Mouse (Mus musculus): ENCODE results near the gene Crabp2. TPM values are rescaled to one million over a fixed set of nuclear protein-coding genes. Genes with fewer than 3 reads are reported as not detected.

Gene Crabp2
- polyA plus RNA-seq, 1 experiment, result not detected

DNA sequence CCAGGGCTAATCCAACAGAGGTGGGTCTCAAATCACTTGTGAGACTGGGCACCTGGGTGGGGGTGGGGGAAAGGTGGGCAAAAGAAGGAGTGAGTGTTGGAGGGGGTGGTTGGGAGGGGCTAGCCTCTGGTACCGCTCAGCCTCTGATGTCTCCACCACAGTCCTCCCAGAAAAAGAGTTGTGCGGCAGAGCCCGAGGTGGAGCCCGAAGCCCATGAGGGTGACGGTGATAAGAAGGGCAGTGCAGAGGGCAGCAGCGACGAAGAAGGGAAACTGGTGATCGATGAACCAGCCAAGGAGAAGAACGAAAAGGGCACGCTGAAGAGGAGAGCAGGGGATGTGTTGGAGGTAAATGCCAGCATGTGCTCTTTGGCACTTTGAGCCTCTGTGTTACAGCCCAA lies 34.6 kb upstream of the Crabp2 start:
- H3K4me1 ChIP-seq (ENCODE audit: control insufficient read depth, insufficient read depth, insufficient read length, low read length), result peaks cover 10% of the 10 kb centered on the region

DNA sequence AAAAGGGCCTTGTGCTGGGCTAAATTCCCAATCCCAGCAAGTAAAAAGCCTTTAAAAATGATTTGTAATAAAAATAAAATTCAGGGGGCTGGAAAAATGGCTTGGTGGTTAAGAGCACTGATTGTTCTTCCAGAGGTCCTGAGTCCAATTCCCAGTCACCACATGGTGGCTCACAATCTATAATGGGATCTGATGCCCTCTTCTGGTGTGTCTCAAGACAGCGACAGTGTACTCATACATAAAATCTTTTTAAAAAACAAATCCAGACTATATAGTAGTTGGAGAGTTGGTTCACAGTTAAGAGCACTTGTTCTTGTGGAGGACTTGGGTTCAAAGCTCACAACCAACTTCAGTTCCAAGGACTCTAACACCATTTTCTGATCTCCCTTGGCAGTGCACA lies 31.5 kb upstream of the Crabp2 start:
- Histone ChIP-seq H3K4me1 (ENCODE audit: control insufficient read depth, insufficient read depth, insufficient read length, low read length) (no peaks in the 10 kb centered on the region), H3K27ac (replicated peaks; ENCODE audit: low read depth, low read length) (no peak overlapping the region), H3K4me3 (ENCODE audit: insufficient read depth, low read depth, low read length) (no peak overlapping the region)

More for the DNA sequence above, 34.6 kb upstream of the Crabp2 start:
- H3K27ac ChIP-seq (replicated peaks; ENCODE audit: low read depth, low read length), result no peak overlapping the region
- no peak overlapping the region for H3K4me3 ChIP-seq (ENCODE audit: insufficient read depth, low read depth, low read length)

DNA sequence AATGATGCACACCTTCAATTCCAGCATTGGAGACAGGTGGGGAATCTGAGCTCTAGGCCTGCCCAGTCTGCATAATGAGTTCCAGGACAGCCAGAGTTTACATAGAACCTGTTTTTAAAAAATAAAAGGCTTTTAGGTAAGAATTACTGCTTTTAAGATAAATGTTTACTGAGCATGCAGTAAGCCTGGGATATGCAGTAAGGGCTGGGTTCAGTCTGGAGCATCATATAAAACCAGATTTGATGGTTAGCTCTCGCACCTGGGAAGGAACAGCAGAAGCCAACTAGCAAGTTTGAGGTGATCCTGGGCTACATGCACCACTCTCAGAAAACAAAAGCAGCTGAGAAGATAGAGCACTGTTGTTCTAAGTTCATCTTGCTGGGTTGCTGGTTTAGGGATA lies 29.9 kb upstream of the Crabp2 start:
- H3K4me3 ChIP-seq (ENCODE audit: insufficient read depth, low read depth, low read length), result no peak overlapping the region
- H3K4me1 ChIP-seq (ENCODE audit: control insufficient read depth, insufficient read depth, insufficient read length, low read length), result no peaks in the 10 kb centered on the region
- H3K27ac ChIP-seq (replicated peaks; ENCODE audit: low read depth, low read length), result no peak overlapping the region

DNA sequence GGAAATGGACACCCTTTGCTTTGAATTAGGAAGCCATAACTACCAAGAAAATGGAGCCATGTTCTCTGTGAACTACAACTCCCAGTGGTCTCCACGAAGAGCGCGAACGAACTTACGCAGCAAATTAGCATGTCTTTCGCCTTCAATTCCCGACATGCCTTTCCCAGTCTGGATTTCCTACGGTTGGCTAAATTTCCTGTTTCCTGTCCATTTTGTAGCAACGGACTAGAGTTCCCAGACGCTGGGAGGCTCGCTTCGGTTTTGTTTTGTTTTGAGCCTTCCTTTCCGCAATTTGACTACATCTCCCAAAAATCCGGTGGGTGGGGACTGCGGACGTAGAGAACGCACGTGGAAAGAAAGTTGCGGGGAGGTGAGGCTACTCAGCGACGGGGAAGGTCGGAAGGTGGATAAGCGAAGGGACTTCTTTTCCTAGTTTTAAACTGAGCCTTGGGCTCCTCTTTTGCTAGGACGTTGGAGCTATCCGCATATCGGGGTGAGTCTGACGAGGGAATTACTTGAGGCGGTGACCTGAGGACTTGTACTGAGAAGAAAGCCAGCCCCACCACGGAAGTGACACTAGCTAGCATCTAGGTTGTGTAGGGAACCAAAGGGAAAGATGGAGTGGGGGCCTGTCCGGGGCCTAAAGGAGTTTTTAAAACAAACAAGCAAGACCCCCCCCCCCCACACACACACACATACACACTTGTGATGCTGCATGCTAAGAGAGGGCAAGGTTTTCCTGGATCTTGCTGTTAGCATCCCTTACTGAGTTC lies 28.9 kb upstream of the Crabp2 start, which contains the start of gene Mrpl24:
Gene Mrpl24, plus strand, starts transcription at position 171 of the 773 bp plus-strand sequence.
- H3K4me3 ChIP-seq (ENCODE audit: insufficient read depth, low read depth, low read length), result peak within 1 kb of the TSS; percentile 79
- H3K27ac ChIP-seq (replicated peaks; ENCODE audit: low read depth, low read length), result peak within 1 kb of the TSS; percentile 72
- no peaks in the 10 kb centered on the region for H3K4me1 ChIP-seq (ENCODE audit: control insufficient read depth, insufficient read depth, insufficient read length, low read length)

DNA sequence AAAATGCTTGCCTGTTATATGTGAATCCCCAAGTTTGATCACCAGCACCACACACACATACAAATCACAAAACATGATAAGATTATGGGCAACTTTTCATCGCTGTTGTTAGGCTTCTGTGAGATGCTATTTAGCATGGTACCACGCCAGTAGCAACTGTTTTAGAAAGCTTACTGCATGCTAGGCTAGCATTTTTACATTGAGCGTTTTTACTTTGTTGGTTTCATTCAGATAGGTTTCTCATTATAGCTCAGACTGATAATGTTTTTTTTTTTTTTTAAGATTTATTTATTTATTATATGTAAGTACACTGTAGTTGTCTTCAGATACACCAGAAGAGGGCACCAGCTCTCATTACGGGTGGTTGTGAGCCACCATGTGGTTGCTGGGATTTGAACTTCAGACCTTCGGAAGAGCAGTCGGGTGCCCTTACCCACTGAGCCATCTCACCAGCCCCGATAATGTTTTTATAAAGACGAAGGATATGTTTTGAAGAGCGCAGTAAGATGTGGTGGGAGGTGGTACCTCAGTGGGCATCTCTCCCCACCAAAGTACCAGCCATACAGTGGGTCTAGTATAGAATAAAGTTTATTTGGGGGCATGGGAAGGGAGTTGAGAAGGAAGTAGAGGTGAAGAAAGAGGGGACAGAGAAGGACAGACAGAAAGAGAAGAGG lies 28.1 kb upstream of the Crabp2 start:
- Histone ChIP-seq H3K4me3 (ENCODE audit: insufficient read depth, low read depth, low read length) (peak overlapping the region; percentile 79; the same call in 1 of the 2 replicates), H3K27ac (replicated peaks; ENCODE audit: low read depth, low read length) (no peak overlapping the region)

DNA sequence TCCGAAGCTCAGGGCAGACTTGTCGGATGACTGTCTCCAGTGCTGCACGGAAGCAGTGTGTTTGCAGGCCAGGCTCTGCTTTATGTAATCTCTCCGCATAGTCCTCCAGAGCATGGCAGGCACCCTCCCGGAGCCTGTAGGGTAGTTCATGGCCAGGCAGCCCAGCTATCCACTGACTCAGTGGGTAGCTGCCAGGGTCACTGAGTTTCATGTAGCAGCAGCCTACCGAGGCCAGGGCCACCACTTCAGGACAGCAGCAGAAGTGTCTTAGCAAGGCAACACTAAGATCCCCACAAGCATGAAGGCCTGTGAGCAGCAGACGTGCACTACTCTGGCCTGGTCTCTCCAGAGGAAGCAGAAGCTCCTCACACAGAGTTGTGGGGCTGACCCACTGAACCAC lies 23.5 kb upstream of the Crabp2 start:
- H3K4me1 ChIP-seq (ENCODE audit: control insufficient read depth, insufficient read depth, insufficient read length, low read length), result peaks cover 3% of the 10 kb centered on the region; the same call in 1 of the 2 replicates
- H3K27ac ChIP-seq (replicated peaks; ENCODE audit: low read depth, low read length), result no peak overlapping the region
- no peak overlapping the region for H3K4me3 ChIP-seq (ENCODE audit: insufficient read depth, low read depth, low read length)

More for the DNA sequence above, 28.1 kb upstream of the Crabp2 start:
- no peaks in the 10 kb centered on the region for H3K4me1 ChIP-seq (ENCODE audit: control insufficient read depth, insufficient read depth, insufficient read length, low read length)

DNA sequence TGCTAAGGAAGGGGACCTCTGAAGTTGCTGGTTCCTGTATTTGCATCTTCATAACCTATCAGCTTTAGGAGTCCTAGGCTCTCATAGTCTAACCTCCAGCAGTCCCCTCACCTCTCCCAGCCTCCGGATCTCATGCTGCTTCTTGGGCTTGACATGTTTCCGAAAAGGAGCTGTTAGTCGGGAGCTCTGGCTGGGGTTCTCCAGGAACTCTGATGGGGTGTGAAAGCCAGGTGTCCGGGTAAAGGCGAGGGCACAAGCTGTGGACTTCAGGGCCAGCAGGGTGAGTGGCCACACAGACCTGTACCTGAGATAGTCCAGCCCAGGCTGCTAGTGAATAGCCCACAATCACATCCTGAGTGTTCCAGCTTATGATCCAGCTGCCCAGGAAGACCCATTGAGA lies 21.0 kb upstream of the Crabp2 start:
- H3K4me1 ChIP-seq (ENCODE audit: control insufficient read depth, insufficient read depth, insufficient read length, low read length), result peaks cover 3% of the 10 kb centered on the region
- H3K27ac ChIP-seq (replicated peaks; ENCODE audit: low read depth, low read length), result no peak overlapping the region
- no peak overlapping the region for H3K4me3 ChIP-seq (ENCODE audit: insufficient read depth, low read depth, low read length)

DNA sequence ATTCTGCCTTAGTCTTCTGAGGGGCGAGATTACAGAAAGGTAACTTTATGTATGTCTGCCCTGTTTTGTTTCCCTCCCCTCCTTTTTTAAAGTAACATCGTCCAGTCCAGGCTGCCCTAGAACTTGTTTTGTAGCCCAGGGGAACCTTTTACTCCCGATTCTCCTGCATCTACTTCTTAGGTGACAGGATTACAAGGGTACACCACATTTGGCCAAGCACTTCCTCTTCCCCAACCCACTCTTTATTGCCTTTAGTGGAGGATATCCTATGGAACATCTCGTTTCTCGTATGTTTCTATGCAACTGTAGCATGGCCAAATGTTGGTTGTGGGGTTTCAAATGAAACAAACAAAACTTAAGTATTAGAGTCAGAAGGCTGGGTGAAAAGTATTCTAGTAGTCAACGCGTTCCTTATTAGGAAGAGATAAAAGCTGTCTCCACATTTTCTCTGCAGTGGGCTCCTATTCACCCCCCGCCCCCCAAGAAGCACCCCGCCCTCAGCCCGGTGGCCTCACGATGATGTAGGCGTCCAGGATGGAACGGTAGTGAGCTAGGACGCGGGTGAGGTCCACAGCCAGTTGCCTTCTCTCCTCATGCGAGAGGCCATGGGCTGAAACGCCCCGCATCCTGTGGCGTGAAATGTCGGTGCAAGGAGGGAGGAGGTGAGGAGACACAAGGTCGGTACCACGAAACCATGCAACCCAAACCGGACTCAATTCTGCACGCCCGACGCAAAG lies 19.0 kb upstream of the Crabp2 start:
- Histone ChIP-seq H3K27ac (replicated peaks; ENCODE audit: low read depth, low read length) (peak overlapping the region; percentile 91), H3K4me1 (ENCODE audit: control insufficient read depth, insufficient read depth, insufficient read length, low read length) (peaks cover 3% of the 10 kb centered on the region), H3K4me3 (ENCODE audit: insufficient read depth, low read depth, low read length) (peak overlapping the region; percentile 97)

DNA sequence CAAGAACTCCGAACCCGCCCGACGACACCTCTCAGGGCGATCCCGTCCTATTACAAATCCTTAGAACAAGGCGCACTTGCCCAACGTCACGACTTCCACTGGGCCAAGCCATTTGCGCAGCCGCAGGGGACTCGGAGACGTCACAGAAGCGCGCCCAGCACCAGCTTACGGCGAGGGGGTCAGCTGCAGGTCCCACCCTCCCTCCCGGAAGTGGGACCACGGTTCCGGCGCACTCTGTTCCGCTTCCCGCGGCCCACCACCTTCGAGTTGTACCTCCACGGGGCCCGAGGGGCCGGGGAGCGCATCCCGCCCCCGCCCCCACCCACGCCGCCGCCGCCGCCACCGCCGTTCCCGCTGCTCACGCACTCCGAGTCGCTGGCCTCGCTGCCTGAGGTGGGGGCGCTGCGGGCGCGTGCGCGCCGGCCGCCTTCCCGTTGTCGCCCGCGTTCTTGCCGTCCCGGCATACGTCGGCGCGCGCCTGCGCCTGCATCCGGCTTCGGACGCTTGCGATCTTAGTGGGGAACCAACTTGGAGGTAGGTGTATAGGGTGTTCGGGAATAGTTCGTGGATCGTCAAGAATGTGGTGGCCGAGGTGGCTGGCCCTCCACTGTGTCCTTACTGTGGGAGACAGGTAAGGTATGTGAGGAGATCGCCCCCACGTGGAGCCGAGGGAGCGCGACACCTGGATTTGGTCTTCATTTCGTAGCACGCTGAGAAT lies 18.2 kb upstream of the Crabp2 start, which contains the start of the genes Isg20l2 and Rrnad1:
Gene Isg20l2, plus strand, starts transcription at position 237 of the 718 bp plus-strand sequence.
Gene Rrnad1, minus strand, starts transcription at position 640 of the 718 bp plus-strand sequence.
- Histone ChIP-seq H3K4me1 (ENCODE audit: control insufficient read depth, insufficient read depth, insufficient read length, low read length) (peaks cover 3% of the 10 kb centered on the region), H3K4me3 (ENCODE audit: insufficient read depth, low read depth, low read length) (peak within 1 kb of the TSS; percentile 97), H3K27ac (replicated peaks; ENCODE audit: low read depth, low read length) (peak within 1 kb of the TSS; percentile 91)

DNA sequence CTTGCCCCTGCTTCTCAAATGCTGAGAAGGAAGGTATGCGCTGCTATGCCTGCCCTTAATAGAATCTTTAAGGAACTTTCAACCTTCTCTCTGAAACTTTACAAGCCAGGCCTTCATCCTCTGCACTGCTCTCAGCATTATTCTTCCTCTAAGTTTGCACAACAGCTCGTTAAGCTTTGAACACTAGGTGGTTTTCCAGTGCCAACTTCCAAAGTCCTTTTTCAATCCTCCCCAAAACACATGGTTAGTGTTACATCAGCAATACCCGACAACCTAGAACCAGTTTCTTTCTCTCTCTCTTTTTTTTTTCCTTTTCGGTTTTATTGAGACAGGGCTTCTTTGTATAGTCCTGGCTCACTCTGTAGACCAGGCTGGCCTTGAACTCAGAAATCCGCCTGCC lies 14.4 kb upstream of the Crabp2 start:
- H3K4me3 ChIP-seq (ENCODE audit: insufficient read depth, low read depth, low read length), result no peak overlapping the region
- H3K27ac ChIP-seq (replicated peaks; ENCODE audit: low read depth, low read length), result no peak overlapping the region

DNA sequence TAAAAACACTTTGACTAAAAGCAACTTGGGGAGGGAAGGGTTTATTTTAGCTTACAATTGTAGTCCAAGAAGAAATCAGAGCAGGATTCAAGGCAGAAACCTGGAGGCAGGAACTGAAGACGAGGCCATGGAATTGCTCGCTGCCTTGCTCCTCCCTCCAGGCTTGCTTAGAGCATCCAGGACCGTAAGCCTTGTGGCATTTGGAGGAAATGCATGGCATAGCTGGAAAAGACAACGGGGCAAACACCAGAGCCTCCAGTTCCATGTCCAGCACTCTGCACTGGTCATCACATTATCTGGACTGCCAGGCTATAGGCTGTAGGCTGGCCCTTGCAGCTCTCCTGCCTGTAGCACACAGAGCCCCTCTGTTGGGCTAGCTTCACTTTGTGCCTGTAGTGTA lies 14.0 kb upstream of the Crabp2 start:
- H3K27ac ChIP-seq (replicated peaks; ENCODE audit: low read depth, low read length), result no peak overlapping the region

More for the DNA sequence above, 14.4 kb upstream of the Crabp2 start:
- H3K4me1 ChIP-seq (ENCODE audit: control insufficient read depth, insufficient read depth, insufficient read length, low read length), result peaks cover 2% of the 10 kb centered on the region

DNA sequence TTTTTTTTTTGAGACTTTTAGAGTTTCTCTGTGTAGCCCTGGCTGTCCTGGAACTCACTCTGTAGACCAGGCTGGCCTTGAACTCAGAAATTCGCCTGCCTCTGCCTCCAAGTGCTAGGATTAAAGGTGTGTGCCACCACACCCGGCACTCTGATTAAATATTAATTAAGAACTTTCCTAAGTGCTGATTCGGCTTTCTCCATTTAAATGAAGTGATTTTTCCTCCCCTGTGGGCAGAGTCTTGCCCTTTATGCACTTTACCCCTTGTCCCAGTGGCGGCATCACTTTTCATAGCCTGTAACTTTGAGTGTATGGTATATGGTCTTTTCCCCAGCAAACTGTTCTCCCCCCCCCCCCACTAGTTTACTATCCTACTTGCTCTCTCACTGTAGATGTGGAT lies 13.3 kb upstream of the Crabp2 start:
- Histone ChIP-seq H3K4me3 (ENCODE audit: insufficient read depth, low read depth, low read length) (no peak overlapping the region), H3K4me1 (ENCODE audit: control insufficient read depth, insufficient read depth, insufficient read length, low read length) (no peaks in the 10 kb centered on the region; the same call in 1 of the 2 replicates), H3K27ac (replicated peaks; ENCODE audit: low read depth, low read length) (no peak overlapping the region)

More for the DNA sequence above, 14.0 kb upstream of the Crabp2 start:
- Histone ChIP-seq H3K4me1 (ENCODE audit: control insufficient read depth, insufficient read depth, insufficient read length, low read length) (no peaks in the 10 kb centered on the region; the same call in 1 of the 2 replicates), H3K4me3 (ENCODE audit: insufficient read depth, low read depth, low read length) (no peak overlapping the region)

DNA sequence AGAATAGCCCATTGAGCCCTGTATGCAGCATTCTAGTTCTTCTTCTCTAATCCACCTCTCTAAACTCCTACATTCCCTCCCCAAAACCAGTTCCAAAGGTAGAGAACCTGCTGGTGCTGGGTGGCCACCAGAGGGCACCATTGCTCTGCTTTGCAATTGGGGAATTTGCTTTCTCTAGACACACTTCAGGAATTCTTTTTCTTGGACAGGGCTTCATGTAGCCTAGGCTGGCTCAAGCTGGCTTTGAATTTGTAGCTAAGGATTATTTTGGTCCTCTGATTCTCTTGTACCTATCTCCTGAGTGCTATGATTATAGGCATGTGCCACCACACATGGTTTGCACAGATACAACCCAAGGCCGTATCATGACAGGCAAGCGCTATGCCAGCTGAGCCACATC lies 12.7 kb upstream of the Crabp2 start:
- Histone ChIP-seq H3K4me1 (ENCODE audit: control insufficient read depth, insufficient read depth, insufficient read length, low read length) (no peaks in the 10 kb centered on the region; the same call in 1 of the 2 replicates), H3K4me3 (ENCODE audit: insufficient read depth, low read depth, low read length) (no peak overlapping the region), H3K27ac (replicated peaks; ENCODE audit: low read depth, low read length) (no peak overlapping the region)

DNA sequence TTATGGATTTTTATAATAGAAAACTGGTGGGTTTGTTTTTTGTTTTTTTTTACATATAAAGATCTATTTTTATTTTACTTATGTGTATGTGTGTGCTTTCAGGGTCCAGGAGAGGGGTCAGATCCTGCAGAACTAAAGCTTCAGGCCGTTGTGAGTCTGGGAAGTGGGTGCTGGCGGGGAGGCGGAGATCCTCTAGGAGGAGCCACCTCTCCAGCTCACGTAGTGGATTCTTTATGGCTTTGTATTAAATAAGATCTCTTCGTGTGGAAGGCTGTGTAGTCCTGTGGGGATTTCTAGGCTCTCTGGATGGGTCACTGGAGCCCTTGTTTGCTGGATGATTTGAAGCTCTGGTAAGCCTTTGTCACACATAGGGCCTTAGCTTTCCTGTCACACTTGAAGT lies 7.9 kb upstream of the Crabp2 start:
- Histone ChIP-seq H3K4me3 (ENCODE audit: insufficient read depth, low read depth, low read length) (no peak overlapping the region), H3K27ac (replicated peaks; ENCODE audit: low read depth, low read length) (no peak overlapping the region), H3K4me1 (ENCODE audit: control insufficient read depth, insufficient read depth, insufficient read length, low read length) (no peaks in the 10 kb centered on the region)
